Comparison of ENCODE assay signal across 13 mouse cellular contexts in genomic region chr16:93935009-93935408, GRCm38 (mm10). TPM values are rescaled to one million over a fixed set of nuclear protein-coding genes. Genes with fewer than 3 reads are reported as not detected.
DNase-seq lines count a peak whose midpoint lies in the region; ATAC-seq and TF ChIP-seq lines count a peak whose summit lies in the region.
"Had no signal": no experiment of that assay in that cellular context is flagged by ENCODE, and none has a peak within 500 bp of the region (broad histone marks: within the 10 kb centered on the region; RNA-seq: fewer than 3 reads in every experiment).

No protein-coding gene starts in this region.

- peaks cover 30% of the 10 kb centered on the region for H3K4me1 ChIP-seq in embryonic facial prominence, embryonic 13.5 days
- peaks cover 50% of the 10 kb centered on the region for H3K4me1 ChIP-seq in embryonic facial prominence, embryonic 10.5 days
- peaks cover 2% of the 10 kb centered on the region for H3K4me1 ChIP-seq in midbrain, embryonic 11.5 days (ENCODE audit: control insufficient read depth, insufficient read depth, low read length)
- no peaks in the 10 kb centered on the region for H3K4me1 ChIP-seq in midbrain, postnatal 0 days (ENCODE audit: insufficient read depth, low read length)
- peaks cover 6% of the 10 kb centered on the region; the same call in 1 of the 2 replicates for H3K4me1 ChIP-seq in intestine, embryonic 16.5 days (ENCODE audit: control insufficient read depth, insufficient read depth, low read length)
- H3K4me1 ChIP-seq in forebrain, embryonic 15.5 days = no peaks in the 10 kb centered on the region

- no peak overlapping the region for H3K4me3 ChIP-seq in embryonic facial prominence, embryonic 13.5 days
- H3K4me3 ChIP-seq in embryonic facial prominence, embryonic 10.5 days = no peak overlapping the region
- H3K4me3 ChIP-seq in midbrain, embryonic 11.5 days (ENCODE audit: low read depth, low read length) = no peak overlapping the region
- no peak overlapping the region for H3K4me3 ChIP-seq in midbrain, postnatal 0 days (ENCODE audit: low read depth, low read length)
- no peak overlapping the region for H3K4me3 ChIP-seq in intestine, embryonic 16.5 days (ENCODE audit: low read length)
- H3K4me3 ChIP-seq in forebrain, embryonic 15.5 days = no peak overlapping the region
- H3K4me3 ChIP-seq: erythroblast, embryonic 14.5 days had no signal

- ATAC-seq in embryonic facial prominence, embryonic 13.5 days (ENCODE audit: insufficient number of reproducible peaks, insufficient read depth, low FRiP score, low TSS enrichment, low read depth) = no peak
- ATAC-seq in midbrain, embryonic 11.5 days (ENCODE audit: low FRiP score) = no peak
- no peak for ATAC-seq in midbrain, postnatal 0 days (ENCODE audit: low FRiP score)
- peak; percentile 41; the same call in 1 of the 2 replicates for ATAC-seq in intestine, embryonic 16.5 days
- ATAC-seq in forebrain, embryonic 15.5 days (replicated peaks) = no peak
- ATAC-seq: lung, postnatal 0 days had no signal

- TF ChIP-seq CTCF in midbrain, postnatal 0 days (IDR thresholded peaks at IDR 0.05) = no peak

- 15% methylated on average over 7 of the region's 7 CpGs for WGBS in embryonic facial prominence, embryonic 13.5 days
- 24% methylated on average over 7 of the region's 7 CpGs for WGBS in embryonic facial prominence, embryonic 10.5 days
- 18% methylated on average over 7 of the region's 7 CpGs for WGBS in midbrain, embryonic 11.5 days
- WGBS in midbrain, postnatal 0 days = 24% methylated on average over 7 of the region's 7 CpGs
- 26% methylated on average over 7 of the region's 7 CpGs for WGBS in intestine, embryonic 16.5 days
- WGBS in forebrain, embryonic 15.5 days = 13% methylated on average over 7 of the region's 7 CpGs

- H3K9ac ChIP-seq in embryonic facial prominence, embryonic 13.5 days = peak overlapping the region; percentile 44; the same call in 1 of the 2 replicates
- no peak overlapping the region for H3K9ac ChIP-seq in midbrain, embryonic 11.5 days (ENCODE audit: low read length)
- no peak overlapping the region for H3K9ac ChIP-seq in midbrain, postnatal 0 days (replicated peaks; ENCODE audit: low read length, poor library complexity, severe bottlenecking)
- no peak overlapping the region for H3K9ac ChIP-seq in intestine, embryonic 16.5 days (ENCODE audit: low read depth, low read length)
- H3K9ac ChIP-seq in forebrain, embryonic 15.5 days (replicated peaks) = no peak overlapping the region

- H3K36me3 ChIP-seq in embryonic facial prominence, embryonic 13.5 days = no peaks in the 10 kb centered on the region
- no peaks in the 10 kb centered on the region for H3K36me3 ChIP-seq in embryonic facial prominence, embryonic 10.5 days (replicated peaks)
- H3K36me3 ChIP-seq in midbrain, embryonic 11.5 days (ENCODE audit: control insufficient read depth, insufficient read depth, low read length) = no peaks in the 10 kb centered on the region
- no peaks in the 10 kb centered on the region for H3K36me3 ChIP-seq in midbrain, postnatal 0 days (ENCODE audit: insufficient read depth, low read length)
- no peaks in the 10 kb centered on the region for H3K36me3 ChIP-seq in intestine, embryonic 16.5 days (ENCODE audit: control insufficient read depth, insufficient read depth, low read length)
- H3K36me3 ChIP-seq in forebrain, embryonic 15.5 days = no peaks in the 10 kb centered on the region

- intact Hi-C loops in gastrocnemius, postnatal 14 days (cut with DNase I; ENCODE audit: low total_unique reads) = no loop called here

- H3K27ac ChIP-seq in embryonic facial prominence, embryonic 13.5 days = no peak overlapping the region
- no peak overlapping the region for H3K27ac ChIP-seq in embryonic facial prominence, embryonic 10.5 days (replicated peaks)
- no peak overlapping the region for H3K27ac ChIP-seq in midbrain, embryonic 11.5 days (ENCODE audit: low read depth, low read length)
- H3K27ac ChIP-seq in midbrain, postnatal 0 days (ENCODE audit: low read depth, low read length) = no peak overlapping the region
- no peak overlapping the region for H3K27ac ChIP-seq in intestine, embryonic 16.5 days (ENCODE audit: low read length)
- no peak overlapping the region for H3K27ac ChIP-seq in forebrain, embryonic 15.5 days (replicated peaks)

- peaks cover 40% of the 10 kb centered on the region for H3K27me3 ChIP-seq in embryonic facial prominence, embryonic 13.5 days
- H3K27me3 ChIP-seq in embryonic facial prominence, embryonic 10.5 days (replicated peaks; ENCODE audit: low read depth, poor library complexity, severe bottlenecking) = peaks cover 45% of the 10 kb centered on the region
- H3K27me3 ChIP-seq in midbrain, embryonic 11.5 days (ENCODE audit: control insufficient read depth, insufficient read depth, low read length) = peaks cover 8% of the 10 kb centered on the region; the same call in 1 of the 2 replicates
- peaks cover 20% of the 10 kb centered on the region for H3K27me3 ChIP-seq in midbrain, postnatal 0 days (ENCODE audit: insufficient read depth, low read length)
- H3K27me3 ChIP-seq in intestine, embryonic 16.5 days (replicated peaks; ENCODE audit: control insufficient read depth, insufficient read depth, low read length) = peaks cover 2% of the 10 kb centered on the region; the same call in 1 of the 2 replicates
- H3K27me3 ChIP-seq in forebrain, embryonic 15.5 days = peaks cover 22% of the 10 kb centered on the region; the same call in 1 of the 2 replicates

- H3K9me3 ChIP-seq in embryonic facial prominence, embryonic 13.5 days = no peaks in the 10 kb centered on the region
- H3K9me3 ChIP-seq in embryonic facial prominence, embryonic 10.5 days = no peaks in the 10 kb centered on the region
- H3K9me3 ChIP-seq in midbrain, embryonic 11.5 days (ENCODE audit: control insufficient read depth, low read length) = no peaks in the 10 kb centered on the region
- H3K9me3 ChIP-seq in midbrain, postnatal 0 days (ENCODE audit: low read length) = no peaks in the 10 kb centered on the region
- no peaks in the 10 kb centered on the region for H3K9me3 ChIP-seq in intestine, embryonic 16.5 days (ENCODE audit: control insufficient read depth, low read length)
- no peaks in the 10 kb centered on the region for H3K9me3 ChIP-seq in forebrain, embryonic 15.5 days

- H3K4me2 ChIP-seq in embryonic facial prominence, embryonic 13.5 days = peak overlapping the region; percentile 22
- H3K4me2 ChIP-seq in midbrain, embryonic 11.5 days = no peak overlapping the region
- no peak overlapping the region for H3K4me2 ChIP-seq in midbrain, postnatal 0 days (ENCODE audit: low read depth, low read length, poor library complexity, severe bottlenecking)
- H3K4me2 ChIP-seq in intestine, embryonic 16.5 days (ENCODE audit: low read depth, low read length) = peak overlapping the region; percentile 30; the same call in 1 of the 2 replicates
- no peak overlapping the region for H3K4me2 ChIP-seq in forebrain, embryonic 15.5 days (replicated peaks)

- no peak for DNase-seq in embryonic facial prominence, embryonic 10.5 days (ENCODE audit: low spot score)
- peak; percentile 83 for DNase-seq in midbrain, embryonic 11.5 days (ENCODE audit: low spot score, missing footprints)
- DNase-seq in midbrain, postnatal 0 days (ENCODE audit: low spot score) = no peak
- peak; percentile 58 for DNase-seq in thymus, postnatal 14 days
- no peak for DNase-seq in gastrocnemius, postnatal 14 days
- DNase-seq: cerebellum, adult 18-20 months; gastrocnemius, postnatal 10 days; kidney, adult 8-10 months had no signal

RNA-seq across cellular contexts. Expression of gene Chaf1b, which starts 51.3 kb away (rescaled TPM):
- 78.0 and 79.4 TPM in 2 replicates for polyA plus RNA-seq in embryonic facial prominence, embryonic 13.5 days (2015; fragmentation: Nextera tagmentation; extraction: Ambion mirVana)
- polyA plus RNA-seq in embryonic facial prominence, embryonic 10.5 days (2016; fragmentation: Nextera tagmentation; extraction: Ambion mirVana) = 138 and 142 TPM in 2 replicates
- 99.8 and 102 TPM in 2 replicates for polyA plus RNA-seq in midbrain, embryonic 11.5 days (2014; fragmentation: Nextera tagmentation; extraction: Ambion mirVana)
- total RNA-seq in midbrain, postnatal 0 days (2014; rRNA removed) = 7.6 and 9.3 TPM in 2 replicates
- 11.6 and 12.0 TPM in 2 replicates for polyA plus RNA-seq in midbrain, postnatal 0 days (2015; fragmentation: Nextera tagmentation; extraction: Ambion mirVana)
- 45.1 and 53.5 TPM in 2 replicates for polyA plus RNA-seq in intestine, embryonic 16.5 days (2015; fragmentation: Nextera tagmentation; extraction: Ambion mirVana)
- 1 to 10 TPM; 1.4 to 2.3 TPM for total RNA-seq in gastrocnemius, postnatal 14 days (2021)
- 42.0 and 44.4 TPM in 2 replicates for polyA plus RNA-seq in forebrain, embryonic 15.5 days (2015; fragmentation: Nextera tagmentation; extraction: Ambion mirVana)

Comparison
In these comparisons a context has a peak if more than half of its experiments do, and no peak if none do; other contexts are left out.
1. DNase-seq: peak in midbrain, embryonic 11.5 days (single experiment) and thymus, postnatal 14 days (single experiment); none in embryonic facial prominence, embryonic 10.5 days (single experiment), midbrain, postnatal 0 days (single experiment) and gastrocnemius, postnatal 14 days (single experiment).
2. H3K4me2 ChIP-seq: peak in embryonic facial prominence, embryonic 13.5 days (single experiment) and intestine, embryonic 16.5 days (single experiment); none in midbrain, embryonic 11.5 days (single experiment), midbrain, postnatal 0 days (single experiment) and forebrain, embryonic 15.5 days (single experiment).